Mouse (Mus musculus): Measurements from ENCODE around the gene Exoc2. TPM values are rescaled to one million over a fixed set of nuclear protein-coding genes. Genes with fewer than 3 reads are reported as not detected.

The Exoc2 gene
- polyA plus RNA-seq, 1 experiment from 2014 or later, result 20.9 TPM

DNA sequence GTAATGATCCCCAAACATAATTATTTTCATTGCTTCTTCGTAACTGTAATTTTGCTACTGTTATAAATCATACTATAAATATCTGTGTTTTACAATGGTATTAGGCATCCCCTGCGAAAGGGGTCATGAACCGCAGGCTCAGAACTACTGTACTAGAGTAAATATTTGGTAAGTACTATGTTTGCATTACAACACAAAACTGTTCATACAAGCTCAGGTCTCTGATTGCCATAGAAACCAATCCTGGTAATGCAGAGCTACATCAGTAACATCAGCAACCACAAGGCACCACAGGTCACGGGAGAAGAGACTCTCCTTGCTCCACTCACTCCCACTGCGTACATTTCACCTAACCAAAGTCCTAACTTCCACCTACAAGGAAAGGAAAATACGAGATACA, 49.6 kb downstream of the Exoc2 start:
- Histone ChIP-seq H3K9me3 (replicated peaks; ENCODE audit: control insufficient read depth, low read length) (no peaks in the 10 kb centered on the region), H3K4me3 (ENCODE audit: low read length) (no peak overlapping the region), H3K4me1 (ENCODE audit: control insufficient read depth, insufficient read depth, low read length) (no peaks in the 10 kb centered on the region), H3K36me3 (ENCODE audit: control insufficient read depth, insufficient read depth) (peaks cover 3% of the 10 kb centered on the region; the same call in 1 of the 2 replicates), H3K9ac (ENCODE audit: low read length) (no peak overlapping the region), H3K27ac (ENCODE audit: low read length) (no peak overlapping the region), H3K27me3 (ENCODE audit: control insufficient read depth, insufficient read depth, low read length) (no peaks in the 10 kb centered on the region), H3K4me2 (ENCODE audit: low read depth, low read length) (no peak overlapping the region)
- ATAC-seq (replicated peaks; ENCODE audit: extremely low read depth, insufficient read depth, low FRiP score), result no peak
- WGBS, result 91% methylated on average over 6 of the region's 6 CpGs

DNA sequence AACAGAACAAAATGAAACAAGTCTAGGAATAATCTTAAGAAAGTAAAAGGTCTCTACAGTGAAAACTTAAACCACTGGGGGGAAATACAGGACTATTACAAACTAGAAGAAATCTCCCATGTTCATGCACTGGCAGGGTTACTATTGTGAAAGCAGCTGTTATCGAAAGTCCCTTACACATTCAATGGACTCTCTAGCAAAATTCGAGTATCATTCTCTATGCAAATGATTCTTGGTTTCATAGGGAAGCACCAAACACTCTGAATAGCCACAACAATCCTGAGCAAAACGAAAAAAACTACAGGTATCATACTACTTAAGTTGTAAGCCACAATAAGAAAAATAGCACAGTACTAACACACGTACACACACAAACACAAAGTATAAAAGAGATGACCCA, 52.0 kb downstream of the Exoc2 start:
- no peak overlapping the region for H3K4me3 ChIP-seq (ENCODE audit: low read length)
- H3K27ac ChIP-seq (ENCODE audit: low read length), result no peak overlapping the region
- no peaks in the 10 kb centered on the region for H3K27me3 ChIP-seq (ENCODE audit: control insufficient read depth, insufficient read depth, low read length)
- peaks cover 3% of the 10 kb centered on the region; the same call in 1 of the 2 replicates for H3K36me3 ChIP-seq (ENCODE audit: control insufficient read depth, insufficient read depth)
- ATAC-seq (replicated peaks; ENCODE audit: extremely low read depth, insufficient read depth, low FRiP score), result no peak
- no peak overlapping the region for H3K4me2 ChIP-seq (ENCODE audit: low read depth, low read length)
- no peaks in the 10 kb centered on the region for H3K9me3 ChIP-seq (replicated peaks; ENCODE audit: control insufficient read depth, low read length)
- 80% methylated on average over 4 of the region's 4 CpGs for WGBS
- no peaks in the 10 kb centered on the region for H3K4me1 ChIP-seq (ENCODE audit: control insufficient read depth, insufficient read depth, low read length)
- H3K9ac ChIP-seq (ENCODE audit: low read length), result no peak overlapping the region

DNA sequence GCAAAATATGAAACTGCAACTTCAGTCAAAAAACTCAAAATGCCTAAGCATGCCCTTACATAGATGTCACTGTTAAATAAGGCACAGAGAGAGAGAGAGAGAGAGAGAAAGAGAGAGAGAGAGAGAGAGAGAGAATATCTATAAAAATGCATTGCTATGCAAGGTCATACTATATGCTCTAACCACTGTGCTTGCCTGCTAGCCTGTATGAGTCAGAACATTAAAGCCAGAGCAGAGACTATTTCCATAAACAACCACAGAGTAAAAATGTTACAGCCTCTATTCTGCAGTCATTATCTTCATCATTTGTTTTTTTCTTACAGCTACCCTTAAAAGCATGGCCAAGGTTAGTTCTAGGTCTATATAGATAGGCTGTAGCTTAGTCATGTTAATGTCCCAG, 60.1 kb downstream of the Exoc2 start:
- Histone ChIP-seq H3K27ac (ENCODE audit: low read length) (no peak overlapping the region), H3K4me3 (ENCODE audit: low read length) (no peak overlapping the region), H3K4me2 (ENCODE audit: low read depth, low read length) (no peak overlapping the region), H3K4me1 (ENCODE audit: control insufficient read depth, insufficient read depth, low read length) (0 out of 2 replicates have a peak, but pooled peaks cover 4% of the 10 kb centered on the region), H3K9me3 (replicated peaks; ENCODE audit: control insufficient read depth, low read length) (no peaks in the 10 kb centered on the region), H3K27me3 (ENCODE audit: control insufficient read depth, insufficient read depth, low read length) (no peaks in the 10 kb centered on the region), H3K36me3 (ENCODE audit: control insufficient read depth, insufficient read depth) (no peaks in the 10 kb centered on the region), H3K9ac (ENCODE audit: low read length) (no peak overlapping the region)
- no peak for ATAC-seq (replicated peaks; ENCODE audit: extremely low read depth, insufficient read depth, low FRiP score)

DNA sequence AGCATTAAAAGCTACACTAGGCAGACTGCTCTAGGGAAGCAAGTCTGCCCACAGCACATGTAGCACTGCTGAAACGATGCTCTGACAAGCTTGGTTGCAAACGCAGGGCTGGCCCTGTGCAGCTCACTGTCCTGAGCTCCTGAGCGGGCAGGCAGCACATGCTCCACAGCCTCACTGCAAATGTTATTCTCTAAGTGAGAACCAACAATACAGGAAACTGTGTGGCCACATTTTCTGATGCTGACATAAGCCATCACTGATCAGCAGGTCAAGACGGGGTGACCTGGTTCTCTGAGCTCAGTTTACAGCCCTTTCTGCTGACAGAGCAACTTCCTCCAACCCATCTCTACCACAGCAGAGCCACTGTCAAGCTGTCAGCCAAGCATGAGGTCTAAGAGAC, 60.9 kb downstream of the Exoc2 start:
- Histone ChIP-seq H3K4me1 (ENCODE audit: control insufficient read depth, insufficient read depth, low read length) (0 out of 2 replicates have a peak, but pooled peaks cover 4% of the 10 kb centered on the region), H3K9ac (ENCODE audit: low read length) (no peak overlapping the region), H3K4me3 (ENCODE audit: low read length) (no peak overlapping the region), H3K9me3 (replicated peaks; ENCODE audit: control insufficient read depth, low read length) (no peaks in the 10 kb centered on the region), H3K4me2 (ENCODE audit: low read depth, low read length) (no peak overlapping the region), H3K36me3 (ENCODE audit: control insufficient read depth, insufficient read depth) (no peaks in the 10 kb centered on the region), H3K27ac (ENCODE audit: low read length) (no peak overlapping the region), H3K27me3 (ENCODE audit: control insufficient read depth, insufficient read depth, low read length) (no peaks in the 10 kb centered on the region)
- 26% methylated on average over 4 of the region's 4 CpGs for WGBS
- no peak for ATAC-seq (replicated peaks; ENCODE audit: extremely low read depth, insufficient read depth, low FRiP score)

DNA sequence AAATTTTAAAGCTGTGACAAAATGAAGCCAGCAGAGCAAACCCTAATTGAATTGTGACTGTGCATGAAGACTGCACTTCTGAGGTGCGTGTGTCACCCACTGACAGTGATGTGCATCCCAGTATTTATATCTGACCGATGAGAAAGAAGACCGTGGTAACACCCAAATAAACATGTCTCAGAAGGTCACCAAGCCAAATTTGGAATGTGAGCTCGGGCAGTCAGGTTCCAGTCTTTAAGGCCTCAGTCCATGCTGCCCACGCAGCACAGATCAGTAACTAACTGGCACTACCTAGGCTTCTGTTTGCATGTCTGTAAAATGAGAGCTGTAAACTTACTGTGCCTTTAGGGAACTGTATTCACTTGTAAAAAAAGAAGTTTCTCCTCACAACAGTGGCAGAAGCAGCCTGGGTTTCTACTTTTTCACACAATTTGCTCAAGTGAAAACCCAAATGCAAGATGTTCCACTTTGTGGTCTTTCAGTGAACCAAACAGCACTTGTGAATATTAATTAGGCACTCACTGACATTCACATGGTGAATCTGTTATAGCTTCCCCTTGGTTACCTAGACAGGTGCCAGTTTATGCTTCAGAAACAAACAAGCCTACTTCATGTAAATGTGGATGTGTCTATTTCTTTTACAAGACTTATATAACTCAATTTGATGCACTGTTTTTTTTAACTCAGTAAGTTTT, 61.8 kb downstream of the Exoc2 start:
- 58% methylated on average over 5 of the region's 5 CpGs for WGBS
- H3K4me1 ChIP-seq (ENCODE audit: control insufficient read depth, insufficient read depth, low read length), result 0 out of 2 replicates have a peak, but pooled peaks cover 4% of the 10 kb centered on the region

DNA sequence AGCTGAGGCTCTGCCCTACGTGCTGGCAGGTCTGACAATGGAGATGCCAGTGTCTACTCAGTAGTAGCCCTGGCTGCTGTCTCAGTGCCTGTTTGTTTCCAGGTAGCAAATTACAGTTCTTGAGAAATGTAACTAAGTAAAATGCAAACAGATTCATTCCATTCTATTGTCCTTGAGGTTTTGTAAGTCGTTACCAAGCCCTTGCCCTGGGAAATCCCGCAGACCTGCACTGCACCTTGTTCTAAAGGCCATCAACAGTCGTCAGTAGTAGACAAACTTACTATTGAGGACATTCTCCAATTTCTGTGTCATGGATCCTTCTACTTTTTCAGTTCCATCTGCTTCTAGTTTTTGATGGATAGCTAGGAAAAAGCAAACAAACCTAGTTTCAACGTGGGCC, 63.0 kb downstream of the Exoc2 start:
- no peak for ATAC-seq (replicated peaks; ENCODE audit: extremely low read depth, insufficient read depth, low FRiP score)
- Histone ChIP-seq H3K4me2 (ENCODE audit: low read depth, low read length) (no peak overlapping the region), H3K4me1 (ENCODE audit: control insufficient read depth, insufficient read depth, low read length) (0 out of 2 replicates have a peak, but pooled peaks cover 4% of the 10 kb centered on the region), H3K9me3 (replicated peaks; ENCODE audit: control insufficient read depth, low read length) (no peaks in the 10 kb centered on the region), H3K27ac (ENCODE audit: low read length) (no peak overlapping the region), H3K36me3 (ENCODE audit: control insufficient read depth, insufficient read depth) (no peaks in the 10 kb centered on the region), H3K9ac (ENCODE audit: low read length) (no peak overlapping the region), H3K27me3 (ENCODE audit: control insufficient read depth, insufficient read depth, low read length) (no peaks in the 10 kb centered on the region), H3K4me3 (ENCODE audit: low read length) (no peak overlapping the region)
- 80% methylated on average over 5 of the region's 5 CpGs for WGBS

More for the DNA sequence above, 61.8 kb downstream of the Exoc2 start:
- H3K9me3 ChIP-seq (replicated peaks; ENCODE audit: control insufficient read depth, low read length), result no peaks in the 10 kb centered on the region
- no peak overlapping the region for H3K4me2 ChIP-seq (ENCODE audit: low read depth, low read length)
- ATAC-seq (replicated peaks; ENCODE audit: extremely low read depth, insufficient read depth, low FRiP score), result no peak
- no peak overlapping the region for H3K4me3 ChIP-seq (ENCODE audit: low read length)
- no peak overlapping the region for H3K27ac ChIP-seq (ENCODE audit: low read length)
- H3K27me3 ChIP-seq (ENCODE audit: control insufficient read depth, insufficient read depth, low read length), result no peaks in the 10 kb centered on the region
- no peak overlapping the region for H3K9ac ChIP-seq (ENCODE audit: low read length)
- H3K36me3 ChIP-seq (ENCODE audit: control insufficient read depth, insufficient read depth), result no peaks in the 10 kb centered on the region

DNA sequence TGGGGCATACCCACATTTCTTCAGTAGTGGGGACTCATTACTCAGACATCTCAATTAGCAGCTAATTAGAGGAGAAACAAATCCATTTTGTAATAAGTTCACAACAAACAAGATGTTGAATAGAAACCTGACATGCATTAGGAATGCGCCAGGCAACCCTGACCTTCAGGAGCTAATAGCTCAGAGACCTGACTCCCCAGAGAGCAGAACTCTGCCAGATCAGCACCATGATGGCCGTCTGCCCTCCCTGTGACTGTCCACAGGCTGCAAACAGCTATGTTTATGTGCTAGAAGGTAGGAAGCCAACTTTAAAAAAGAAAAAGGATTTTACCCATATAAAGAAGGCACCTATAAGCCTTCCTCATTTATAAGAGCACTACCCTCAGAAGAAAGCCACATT, 71.6 kb downstream of the Exoc2 start:
- no peaks in the 10 kb centered on the region for H3K9me3 ChIP-seq (replicated peaks; ENCODE audit: control insufficient read depth, low read length)
- H3K9ac ChIP-seq (ENCODE audit: low read length), result no peak overlapping the region
- H3K36me3 ChIP-seq (ENCODE audit: control insufficient read depth, insufficient read depth), result peaks cover 2% of the 10 kb centered on the region; the same call in 1 of the 2 replicates
- no peaks in the 10 kb centered on the region for H3K4me1 ChIP-seq (ENCODE audit: control insufficient read depth, insufficient read depth, low read length)
- 74% methylated on average over 2 of the region's 2 CpGs for WGBS
- no peaks in the 10 kb centered on the region for H3K27me3 ChIP-seq (ENCODE audit: control insufficient read depth, insufficient read depth, low read length)
- no peak overlapping the region for H3K4me3 ChIP-seq (ENCODE audit: low read length)
- no peak for ATAC-seq (replicated peaks; ENCODE audit: extremely low read depth, insufficient read depth, low FRiP score)
- no peak overlapping the region for H3K27ac ChIP-seq (ENCODE audit: low read length)
- H3K4me2 ChIP-seq (ENCODE audit: low read depth, low read length), result no peak overlapping the region

- Histone ChIP-seq H3K4me3 (ENCODE audit: low read length) (no peak overlapping the region), H3K4me2 (ENCODE audit: low read depth, low read length) (no peak overlapping the region), H3K36me3 (ENCODE audit: control insufficient read depth, insufficient read depth) (peaks cover 2% of the 10 kb centered on the region; the same call in 1 of the 2 replicates), H3K9me3 (replicated peaks; ENCODE audit: control insufficient read depth, low read length) (no peaks in the 10 kb centered on the region), H3K27ac (ENCODE audit: low read length) (no peak overlapping the region), H3K9ac (ENCODE audit: low read length) (no peak overlapping the region), H3K4me1 (ENCODE audit: control insufficient read depth, insufficient read depth, low read length) (no peaks in the 10 kb centered on the region), H3K27me3 (ENCODE audit: control insufficient read depth, insufficient read depth, low read length) (no peaks in the 10 kb centered on the region)
- WGBS, result 86% methylated on average over 7 of the region's 7 CpGs
- no peak for ATAC-seq (replicated peaks; ENCODE audit: extremely low read depth, insufficient read depth, low FRiP score)
Measured at GRCm38 (mm10) chr13:30901387-30902041, 72.4 kb downstream of the Exoc2 start.

GRCm38 (mm10) chr13:30894015-30894634, 79.8 kb downstream of the Exoc2 start:
- Histone ChIP-seq H3K4me2 (ENCODE audit: low read depth, low read length) (no peak overlapping the region), H3K27ac (ENCODE audit: low read length) (no peak overlapping the region)

More at GRCm38 (mm10) chr13:30894015-30894634, 79.8 kb downstream of the Exoc2 start:
- no peaks in the 10 kb centered on the region for H3K27me3 ChIP-seq (ENCODE audit: control insufficient read depth, insufficient read depth, low read length)
- H3K4me3 ChIP-seq (ENCODE audit: low read length), result no peak overlapping the region
- no peak for ATAC-seq (replicated peaks; ENCODE audit: extremely low read depth, insufficient read depth, low FRiP score)
- no peaks in the 10 kb centered on the region for H3K9me3 ChIP-seq (replicated peaks; ENCODE audit: control insufficient read depth, low read length)
- whole genome bisulfite sequencing, result 74% methylated on average over 6 of the region's 6 CpGs
- H3K36me3 ChIP-seq (ENCODE audit: control insufficient read depth, insufficient read depth), result no peaks in the 10 kb centered on the region; the same call in 1 of the 2 replicates
- no peak overlapping the region for H3K9ac ChIP-seq (ENCODE audit: low read length)
- no peaks in the 10 kb centered on the region for H3K4me1 ChIP-seq (ENCODE audit: control insufficient read depth, insufficient read depth, low read length)

All from heart, embryonic 16.5 days (tissue).